Mouse (Mus musculus) lung, postnatal 0 days (tissue): ENCODE measurements around the gene Zfp36.

ENCODE experiments used
- CTCF ChIP-seq: IDR thresholded peaks from 2 replicates; pipeline ENCODE4 v1.5.1; 2016; ENCODE audit warnings: antibody characterized with exemption, mild to moderate bottlenecking
- EP300 ChIP-seq: IDR thresholded peaks from 2 replicates; pipeline ENCODE4 v1.6.1; 2016; ENCODE audit warnings: antibody characterized with exemption, mild to moderate bottlenecking, control low read depth

GRCm38 (mm10) chr7:28382347-28382951 lies 2.4 kb upstream of the Zfp36 start:
- TF ChIP-seq CTCF (no peak), EP300 (peak; percentile 3; the same call in 1 of the 2 replicates)
